Mouse (Mus musculus) brain, embryonic 14.5 days (tissue): ENCODE measurements around the gene Adcyap1r1.

Experiments
- CTCF ChIP-seq: fragments of 200-500 bp; IDR thresholded peaks from 2 replicates; pipeline ENCODE4 v1.5.1; 2012; ENCODE audit warnings: inconsistent platforms, mild to moderate bottlenecking, moderate library complexity, borderline replicate concordance; ENCODE audit not compliant: insufficient read depth, insufficient read length; ENCODE audit errors: extremely low read depth
- POLR2A ChIP-seq: fragments of 200-500 bp; IDR thresholded peaks from 2 replicates; pipeline ENCODE4 v1.6.1; 2012; ENCODE audit warnings: mild to moderate bottlenecking, inconsistent platforms, borderline replicate concordance; ENCODE audit not compliant: poor library complexity, insufficient read depth, insufficient read length, severe bottlenecking; ENCODE audit errors: extremely low read depth

- TF ChIP-seq CTCF (no peak), POLR2A (no peak)
Measured at GRCm38 (mm10) chr6:55437919-55438318, 13.9 kb upstream of the Adcyap1r1 start.
